Mouse (Mus musculus) stomach, embryonic 16.5 days (tissue): ENCODE results near the gene Mvb12a. TPM values are rescaled to one million over a fixed set of nuclear protein-coding genes. Genes with fewer than 3 reads are reported as not detected.

ENCODE experiments used
- ATAC-seq: fragments of 200-750 bp; cut with Nextera tagmentation; 2 replicates; pipeline ENCODE4 v1.8.0; 2017; ENCODE audit warnings: moderate number of reproducible peaks, moderate TSS enrichment; ENCODE audit not compliant: insufficient read depth, low FRiP score
- H3K27ac ChIP-seq: fragments of 300-500 bp; sonication (generic); 2 replicates; pipeline ENCODE4 v1.5.1; 2014; ENCODE audit warnings: low read length
- H3K27me3 ChIP-seq: fragments of 300-500 bp; sonication (generic); 2 replicates; pipeline ENCODE4 v1.6.1; 2014; ENCODE audit warnings: low read length, control low read depth, mixed read lengths; ENCODE audit not compliant: control insufficient read depth, insufficient read depth
- H3K36me3 ChIP-seq: fragments of 300-500 bp; sonication (generic); 2 replicates; pipeline ENCODE4 v1.6.1; 2014; ENCODE audit warnings: low read length; ENCODE audit not compliant: control insufficient read depth, insufficient read depth
- H3K4me1 ChIP-seq: fragments of 300-500 bp; sonication (generic); 2 replicates; pipeline ENCODE4 v1.6.1; 2014; ENCODE audit warnings: low read length, control low read depth, mixed read lengths; ENCODE audit not compliant: control insufficient read depth, insufficient read depth
- H3K4me2 ChIP-seq: fragments of 300-500 bp; sonication (generic); 2 replicates; pipeline ENCODE4 v1.6.1; 2014; ENCODE audit warnings: low read depth, low read length, mixed read lengths
- H3K4me3 ChIP-seq: fragments of 300-500 bp; sonication (generic); replicated peaks from 2 replicates; pipeline ENCODE4 v1.5.1; 2014; ENCODE audit warnings: mild to moderate bottlenecking, low read length
- H3K9ac ChIP-seq: fragments of 300-500 bp; sonication (generic); 2 replicates; pipeline ENCODE4 v1.6.1; 2014; ENCODE audit warnings: low read length
- H3K9me3 ChIP-seq: fragments of 300-500 bp; sonication (generic); replicated peaks from 2 replicates; pipeline ENCODE4 v1.6.1; 2016; ENCODE audit warnings: low read length, control low read depth; ENCODE audit not compliant: control insufficient read depth
- WGBS: fragments of 180-500 bp; shearing (Covaris S2); extraction: QIAGEN DNeasy Blood & Tissue Kit; methylation state at CpG from one replicate; pipeline ENCODE4 v1.1.7; 2014; 5-methylcytosine and 5-hydroxymethylcytosine counted together
- polyA plus RNA-seq: library from polyadenylated mRNA; unstranded; fragments of >200 nt; fragmentation: Nextera tagmentation; extraction: Ambion mirVana; gene quantifications from 2 replicates; pipeline ENCODE4 v1.2.1, GENCODE M21; 2015

The Mvb12a gene
- 101 and 103 TPM in 2 replicates for polyA plus RNA-seq

GRCm38 (mm10) chr8:71542632-71543343 lies at the start of gene Mvb12a:
Gene Mvb12a (plus strand): TSS chr8:71542922.
- peaks cover 9% of the 10 kb centered on the region; the same call in 1 of the 2 replicates for H3K4me1 ChIP-seq
- peak within 1 kb of the TSS; percentile 86 for H3K9ac ChIP-seq
- peak; percentile 97 for ATAC-seq
- H3K4me3 ChIP-seq, result peak within 1 kb of the TSS; percentile 93
- H3K27ac ChIP-seq, result peak within 1 kb of the TSS; percentile 46; the same call in 1 of the 2 replicates
- H3K36me3 ChIP-seq, result no peaks in the 10 kb centered on the region
- no peaks in the 10 kb centered on the region for H3K9me3 ChIP-seq
- H3K27me3 ChIP-seq, result no peaks in the 10 kb centered on the region
- under 1% methylated on average over 55 of the region's 55 CpGs for WGBS
- H3K4me2 ChIP-seq, result peak within 1 kb of the TSS; percentile 90

GRCm38 (mm10) chr8:71495039-71495438 lies 47.7 kb upstream of the Mvb12a start:
- H3K4me3 ChIP-seq, result no peak overlapping the region
- peaks cover 13% of the 10 kb centered on the region; the same call in 1 of the 2 replicates for H3K36me3 ChIP-seq
- peak overlapping the region; percentile 38; the same call in 1 of the 2 replicates for H3K27ac ChIP-seq
- no peak overlapping the region for H3K9ac ChIP-seq
- WGBS, result 24% methylated on average over 16 of the region's 16 CpGs
- ATAC-seq, result peak; percentile 39
- H3K4me1 ChIP-seq, result peaks cover 32% of the 10 kb centered on the region
- no peaks in the 10 kb centered on the region for H3K27me3 ChIP-seq
- no peaks in the 10 kb centered on the region for H3K9me3 ChIP-seq
- H3K4me2 ChIP-seq, result 0 out of 2 replicates have a peak overlapping the region, but pooled peaks have one; percentile 31

- H3K27me3 ChIP-seq, result no peaks in the 10 kb centered on the region
- peaks cover 12% of the 10 kb centered on the region; the same call in 1 of the 2 replicates for H3K36me3 ChIP-seq
- no peak overlapping the region for H3K4me3 ChIP-seq
- no peak overlapping the region for H3K9ac ChIP-seq
- H3K27ac ChIP-seq, result peak overlapping the region; percentile 56
- 82% methylated on average over 5 of the region's 5 CpGs for WGBS
- no peak overlapping the region for H3K4me2 ChIP-seq
- H3K4me1 ChIP-seq, result peaks cover 32% of the 10 kb centered on the region
- H3K9me3 ChIP-seq, result no peaks in the 10 kb centered on the region
- ATAC-seq, result no peak
Observed at GRCm38 (mm10) chr8:71495811-71496210, 46.9 kb upstream of the Mvb12a start.

GRCm38 (mm10) chr8:71496481-71496880 lies 46.2 kb upstream of the Mvb12a start:
- Histone ChIP-seq H3K36me3 (peaks cover 9% of the 10 kb centered on the region; the same call in 1 of the 2 replicates), H3K27ac (peak overlapping the region; percentile 56), H3K4me2 (no peak overlapping the region), H3K9ac (no peak overlapping the region), H3K27me3 (no peaks in the 10 kb centered on the region), H3K9me3 (no peaks in the 10 kb centered on the region), H3K4me3 (no peak overlapping the region), H3K4me1 (peaks cover 32% of the 10 kb centered on the region)
- peak; percentile 51; the same call in 1 of the 2 replicates for ATAC-seq
- WGBS, result 39% methylated on average over 11 of the region's 11 CpGs

- ATAC-seq, result no peak
- WGBS, result 89% methylated on average over 1 of the region's 1 CpGs
- Histone ChIP-seq H3K9me3 (no peaks in the 10 kb centered on the region), H3K36me3 (peaks cover 7% of the 10 kb centered on the region; the same call in 1 of the 2 replicates), H3K27ac (peak overlapping the region; percentile 56), H3K27me3 (no peaks in the 10 kb centered on the region), H3K4me3 (no peak overlapping the region), H3K4me2 (no peak overlapping the region), H3K9ac (no peak overlapping the region), H3K4me1 (peaks cover 32% of the 10 kb centered on the region)
Observed at GRCm38 (mm10) chr8:71497077-71497645, 45.6 kb upstream of the Mvb12a start.

- WGBS, result 26% methylated on average over 15 of the region's 15 CpGs
- H3K27ac ChIP-seq, result peak overlapping the region; percentile 62
- H3K27me3 ChIP-seq, result no peaks in the 10 kb centered on the region
- H3K9ac ChIP-seq, result peak overlapping the region; percentile 52
- no peaks in the 10 kb centered on the region for H3K9me3 ChIP-seq
- no peak for ATAC-seq
- no peaks in the 10 kb centered on the region; the same call in 1 of the 2 replicates for H3K36me3 ChIP-seq
- H3K4me1 ChIP-seq, result peaks cover 32% of the 10 kb centered on the region
- H3K4me3 ChIP-seq, result no peak overlapping the region
- no peak overlapping the region for H3K4me2 ChIP-seq
Observed at GRCm38 (mm10) chr8:71497881-71498501, 44.7 kb upstream of the Mvb12a start.

GRCm38 (mm10) chr8:71498816-71499690 lies 43.7 kb upstream of the Mvb12a start:
- Histone ChIP-seq H3K27ac (peak overlapping the region; percentile 62; the same call in 1 of the 2 replicates), H3K9me3 (no peaks in the 10 kb centered on the region), H3K27me3 (no peaks in the 10 kb centered on the region), H3K4me2 (no peak overlapping the region), H3K36me3 (no peaks in the 10 kb centered on the region), H3K9ac (no peak overlapping the region), H3K4me1 (peaks cover 32% of the 10 kb centered on the region), H3K4me3 (no peak overlapping the region)
- ATAC-seq, result 0 out of 2 replicates have a peak, but pooled peaks have one; percentile 9
- WGBS, result 26% methylated on average over 16 of the region's 16 CpGs

GRCm38 (mm10) chr8:71504349-71504748 lies 38.4 kb upstream of the Mvb12a start:
- ATAC-seq, result no peak
- Histone ChIP-seq H3K4me1 (0 out of 2 replicates have a peak, but pooled peaks cover 6% of the 10 kb centered on the region), H3K27ac (no peak overlapping the region), H3K36me3 (no peaks in the 10 kb centered on the region), H3K4me2 (no peak overlapping the region), H3K27me3 (peaks cover 35% of the 10 kb centered on the region), H3K9me3 (no peaks in the 10 kb centered on the region), H3K4me3 (no peak overlapping the region), H3K9ac (no peak overlapping the region)
- 89% methylated on average over 4 of the region's 4 CpGs for WGBS
